Mouse (Mus musculus): ENCODE results near the gene Sox5. TPM values are rescaled to one million over a fixed set of nuclear protein-coding genes. Genes with fewer than 3 reads are reported as not detected.
A peak's percentile ranks its signal among the peaks of the same experiment; 100 is the strongest.

Gene Sox5
- polyA plus RNA-seq, 1 experiment from 2014 or later = 38.9 TPM

GRCm38 (mm10) chr6:144792871-144793270, 11.1 kb upstream of the Sox5 start:
- Histone ChIP-seq H3K4me2 (no peak overlapping the region), H3K9ac (no peak overlapping the region), H3K36me3 (no peaks in the 10 kb centered on the region), H3K9me3 (no peaks in the 10 kb centered on the region), H3K27ac (replicated peaks) (no peak overlapping the region), H3K4me1 (replicated peaks) (no peaks in the 10 kb centered on the region), H3K27me3 (no peaks in the 10 kb centered on the region), H3K4me3 (no peak overlapping the region)
- ATAC-seq (ENCODE audit: low FRiP score, low read depth) = no peak
- 83% methylated on average over 8 of the region's 8 CpGs for WGBS

DNA sequence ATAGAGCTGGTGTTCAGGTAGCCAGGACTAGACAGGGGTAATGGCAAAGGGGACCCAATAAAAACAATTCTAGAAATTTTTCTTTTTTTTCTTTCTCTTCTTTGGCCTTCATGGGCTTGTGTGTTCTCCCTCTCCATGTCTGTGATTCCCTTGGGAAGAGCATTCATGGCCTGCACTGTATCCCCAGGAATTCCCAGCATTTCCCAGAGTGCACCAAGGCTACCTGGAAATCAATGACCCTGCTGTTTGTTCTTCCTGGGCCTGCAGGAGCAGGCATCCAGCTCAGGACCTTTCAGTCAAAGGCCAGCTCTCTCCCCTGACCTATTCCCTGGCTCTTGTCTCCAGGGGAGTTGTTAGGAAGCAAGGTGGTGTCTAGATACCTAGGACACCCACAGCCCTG, 1.5 kb upstream of the Sox5 start:
- no peak overlapping the region for H3K9ac ChIP-seq
- peak overlapping the region; percentile 95; the same call in 1 of the 2 replicates for H3K4me2 ChIP-seq
- peaks cover 19% of the 10 kb centered on the region for H3K4me1 ChIP-seq (replicated peaks)
- no peaks in the 10 kb centered on the region for H3K36me3 ChIP-seq
- no peak for ATAC-seq (ENCODE audit: low FRiP score, low read depth)
- H3K27ac ChIP-seq (replicated peaks) = no peak overlapping the region
- H3K9me3 ChIP-seq = no peaks in the 10 kb centered on the region
- no peak overlapping the region for H3K4me3 ChIP-seq
- H3K27me3 ChIP-seq = no peaks in the 10 kb centered on the region

DNA sequence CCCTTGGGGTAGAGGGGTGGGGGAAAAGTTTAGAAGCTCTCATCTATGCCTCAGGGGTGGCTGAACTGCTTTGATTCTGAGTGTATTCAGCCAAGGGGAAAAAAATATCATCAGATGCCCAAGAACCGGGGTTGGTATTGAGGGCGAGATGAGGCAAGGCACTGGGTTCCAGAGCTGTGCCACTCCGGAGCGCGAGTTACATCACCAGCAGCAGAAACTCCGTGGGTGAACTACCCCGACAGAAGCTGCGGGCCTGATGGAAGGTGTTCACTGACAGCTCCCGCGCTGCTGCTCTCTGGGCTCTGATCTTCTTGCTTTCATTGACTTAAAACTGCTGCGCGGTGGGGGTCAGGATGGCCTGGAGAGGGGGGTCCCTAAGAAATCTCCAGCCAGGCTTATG, 1.1 kb upstream of the Sox5 start:
- WGBS = 6% methylated on average over 12 of the region's 12 CpGs
- Histone ChIP-seq H3K4me3 (peak overlapping the region; percentile 73), H3K4me2 (peak overlapping the region; percentile 95), H3K27me3 (no peaks in the 10 kb centered on the region), H3K27ac (replicated peaks) (no peak overlapping the region), H3K9me3 (no peaks in the 10 kb centered on the region), H3K36me3 (no peaks in the 10 kb centered on the region), H3K9ac (peak overlapping the region; percentile 78), H3K4me1 (replicated peaks) (peaks cover 19% of the 10 kb centered on the region)
- ATAC-seq (ENCODE audit: low FRiP score, low read depth) = no peak; the same call in 1 of the 2 replicates

- Histone ChIP-seq H3K27me3 (no peaks in the 10 kb centered on the region), H3K4me2 (peak overlapping the region; percentile 95), H3K4me1 (replicated peaks) (peaks cover 19% of the 10 kb centered on the region), H3K4me3 (peak overlapping the region; percentile 73), H3K27ac (replicated peaks) (peak overlapping the region; percentile 73), H3K9ac (peak overlapping the region; percentile 78), H3K9me3 (no peaks in the 10 kb centered on the region), H3K36me3 (no peaks in the 10 kb centered on the region)
- peak; percentile 71 for ATAC-seq (ENCODE audit: low FRiP score, low read depth)
- under 1% methylated on average over 52 of the region's 55 CpGs for WGBS
Observed at GRCm38 (mm10) chr6:144782031-144782857, 467 bp upstream of the Sox5 start.

- H3K4me3 ChIP-seq = peak overlapping the region; percentile 73
- peak overlapping the region; percentile 78; the same call in 1 of the 2 replicates for H3K9ac ChIP-seq
- H3K4me1 ChIP-seq (replicated peaks) = peaks cover 19% of the 10 kb centered on the region
- H3K27me3 ChIP-seq = no peaks in the 10 kb centered on the region
- H3K36me3 ChIP-seq = no peaks in the 10 kb centered on the region
- H3K27ac ChIP-seq (replicated peaks) = no peak overlapping the region
- no peaks in the 10 kb centered on the region for H3K9me3 ChIP-seq
- peak overlapping the region; percentile 95 for H3K4me2 ChIP-seq
- 26% methylated on average over 9 of the region's 9 CpGs for WGBS
- ATAC-seq (ENCODE audit: low FRiP score, low read depth) = no peak
Observed at GRCm38 (mm10) chr6:144780608-144781285, 1.0 kb downstream of the Sox5 start.

GRCm38 (mm10) chr6:144779945-144780607, 1.7 kb downstream of the Sox5 start:
- ATAC-seq (ENCODE audit: low FRiP score, low read depth) = no peak
- H3K27ac ChIP-seq (replicated peaks) = no peak overlapping the region
- no peaks in the 10 kb centered on the region for H3K36me3 ChIP-seq
- no peak overlapping the region for H3K9ac ChIP-seq
- H3K9me3 ChIP-seq = no peaks in the 10 kb centered on the region
- H3K27me3 ChIP-seq = no peaks in the 10 kb centered on the region
- H3K4me2 ChIP-seq = peak overlapping the region; percentile 95
- H3K4me3 ChIP-seq = peak overlapping the region; percentile 73
- H3K4me1 ChIP-seq (replicated peaks) = peaks cover 19% of the 10 kb centered on the region
- 49% methylated on average over 12 of the region's 12 CpGs for WGBS

DNA sequence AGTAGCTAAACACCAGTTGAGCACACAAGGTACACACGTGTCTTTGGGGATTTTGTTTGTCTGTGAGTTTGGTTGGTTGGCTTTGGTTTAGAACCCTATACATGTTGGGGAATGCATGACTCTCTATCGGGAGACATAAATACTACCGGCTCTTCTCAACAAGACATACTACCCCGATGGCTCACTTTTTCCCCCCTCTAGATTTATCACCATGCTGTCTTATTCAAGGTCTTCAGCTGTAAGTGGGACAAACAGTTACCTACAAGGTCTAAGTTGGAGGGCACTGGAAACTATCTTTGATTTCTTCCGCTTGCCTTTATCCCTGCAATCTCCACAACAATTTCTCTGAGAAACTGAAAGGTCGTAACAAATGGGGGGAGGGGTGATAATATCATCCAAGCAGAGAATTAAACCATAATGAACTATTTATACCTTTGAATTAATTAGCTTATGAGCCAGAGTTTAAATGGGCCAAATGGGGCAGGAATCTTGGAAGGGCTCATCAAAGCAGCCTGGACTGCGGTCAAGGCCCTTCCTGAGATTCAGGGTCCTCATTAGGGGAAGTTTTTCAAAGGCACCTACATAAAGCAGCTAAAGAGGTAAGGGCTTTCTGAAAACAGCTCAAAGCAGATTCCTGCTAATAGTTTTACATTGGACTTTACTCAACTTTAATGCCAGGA, 4.3 kb downstream of the Sox5 start:
- H3K27me3 ChIP-seq = no peaks in the 10 kb centered on the region
- ATAC-seq (ENCODE audit: low FRiP score, low read depth) = no peak
- H3K36me3 ChIP-seq = no peaks in the 10 kb centered on the region
- no peak overlapping the region for H3K27ac ChIP-seq (replicated peaks)
- H3K9ac ChIP-seq = no peak overlapping the region
- H3K4me1 ChIP-seq (replicated peaks) = peaks cover 14% of the 10 kb centered on the region
- no peaks in the 10 kb centered on the region for H3K9me3 ChIP-seq
- no peak overlapping the region for H3K4me3 ChIP-seq
- WGBS = 91% methylated on average over 7 of the region's 7 CpGs
- H3K4me2 ChIP-seq = no peak overlapping the region

- H3K4me1 ChIP-seq (replicated peaks) = peaks cover 13% of the 10 kb centered on the region
- no peaks in the 10 kb centered on the region for H3K27me3 ChIP-seq
- H3K9me3 ChIP-seq = no peaks in the 10 kb centered on the region
- H3K27ac ChIP-seq (replicated peaks) = no peak overlapping the region
- H3K4me3 ChIP-seq = no peak overlapping the region
- no peak overlapping the region for H3K9ac ChIP-seq
- no peak for ATAC-seq (ENCODE audit: low FRiP score, low read depth)
- H3K4me2 ChIP-seq = no peak overlapping the region
- 77% methylated on average over 6 of the region's 6 CpGs for WGBS
- no peaks in the 10 kb centered on the region for H3K36me3 ChIP-seq
Observed at GRCm38 (mm10) chr6:144773736-144774135, 8.0 kb downstream of the Sox5 start.

DNA sequence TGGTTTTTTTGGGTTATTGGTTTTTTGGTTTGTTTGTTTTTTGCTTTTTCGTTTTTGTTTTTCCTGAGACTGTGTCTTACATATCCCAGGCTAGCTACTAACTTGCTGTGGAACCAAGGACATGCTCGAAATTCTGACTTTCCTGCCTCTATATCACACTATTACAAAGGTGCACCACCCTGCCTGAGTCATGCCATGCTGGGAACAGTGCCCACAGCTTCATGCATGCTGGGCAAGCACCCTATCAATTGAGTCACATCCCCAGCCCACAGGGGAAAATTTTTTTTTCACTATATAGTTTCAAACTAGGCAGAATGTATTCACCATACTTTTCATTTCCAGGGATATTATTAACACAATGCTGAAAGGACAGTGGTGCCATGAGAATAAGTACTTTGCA, 8.8 kb downstream of the Sox5 start:
- 91% methylated on average over 2 of the region's 2 CpGs for WGBS
- ATAC-seq (ENCODE audit: low FRiP score, low read depth) = no peak
- no peaks in the 10 kb centered on the region for H3K36me3 ChIP-seq
- H3K27me3 ChIP-seq = no peaks in the 10 kb centered on the region
- peaks cover 16% of the 10 kb centered on the region for H3K4me1 ChIP-seq (replicated peaks)
- no peak overlapping the region for H3K4me3 ChIP-seq
- H3K9ac ChIP-seq = no peak overlapping the region
- no peak overlapping the region for H3K4me2 ChIP-seq
- H3K9me3 ChIP-seq = no peaks in the 10 kb centered on the region
- no peak overlapping the region for H3K27ac ChIP-seq (replicated peaks)

- ATAC-seq (ENCODE audit: low FRiP score, low read depth) = no peak
- 65% methylated on average over 15 of the region's 15 CpGs for WGBS
- no peaks in the 10 kb centered on the region for H3K36me3 ChIP-seq
Observed at GRCm38 (mm10) chr6:144772175-144772918, 9.4 kb downstream of the Sox5 start.

DNA sequence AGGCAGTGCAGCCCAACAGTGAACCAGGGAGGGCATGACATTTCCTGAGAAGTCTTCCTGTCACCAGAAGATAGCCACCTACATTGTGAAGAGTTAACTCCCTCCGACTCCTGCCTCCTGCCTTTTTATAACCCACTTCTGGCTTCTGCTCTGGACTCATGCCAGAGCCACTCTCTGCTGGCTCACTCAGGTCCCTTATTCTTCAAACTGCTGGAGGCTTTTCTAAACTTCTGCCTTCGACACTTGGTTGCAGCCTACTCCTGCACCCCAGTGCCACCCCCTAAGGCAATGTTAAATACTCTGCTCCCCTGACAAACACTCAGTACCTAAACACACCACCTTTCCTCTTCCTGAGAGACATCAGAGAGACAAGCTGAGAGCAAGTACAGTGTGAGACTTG, 12.7 kb downstream of the Sox5 start:
- Histone ChIP-seq H3K9me3 (no peaks in the 10 kb centered on the region), H3K9ac (no peak overlapping the region), H3K4me1 (replicated peaks) (peaks cover 16% of the 10 kb centered on the region), H3K27me3 (no peaks in the 10 kb centered on the region), H3K27ac (replicated peaks) (no peak overlapping the region), H3K4me3 (no peak overlapping the region), H3K4me2 (no peak overlapping the region), H3K36me3 (no peaks in the 10 kb centered on the region)
- 27% methylated on average over 2 of the region's 2 CpGs for WGBS
- ATAC-seq (ENCODE audit: low FRiP score, low read depth) = peak; percentile 45; the same call in 1 of the 2 replicates

More at GRCm38 (mm10) chr6:144772175-144772918, 9.4 kb downstream of the Sox5 start:
- Histone ChIP-seq H3K4me2 (no peak overlapping the region), H3K4me1 (replicated peaks) (peaks cover 16% of the 10 kb centered on the region), H3K4me3 (no peak overlapping the region), H3K27ac (replicated peaks) (no peak overlapping the region), H3K27me3 (no peaks in the 10 kb centered on the region), H3K9me3 (no peaks in the 10 kb centered on the region), H3K9ac (no peak overlapping the region)

All from hindbrain, embryonic 15.5 days (tissue).